Mouse (Mus musculus) gastrocnemius, postnatal 10 days (tissue): ENCODE data around the gene Tmem135. TPM values are rescaled to one million over a fixed set of nuclear protein-coding genes. Genes with fewer than 3 reads are reported as not detected.

Source experiments
- microRNA-seq, 2 experiments: library from miRNA; unstranded; fragments of <30 nt; microRNA quantifications; one replicate each; pipeline ENCODE4 v1.2.0; 2021
- total RNA-seq, 2 experiments: library from RNA; stranded (reverse); gene quantifications; 2 replicates each; pipeline ENCODE4 v1.2.3; 2021

Gene Tmem135
- total RNA-seq, 2 experiments from 2014 or later: 20.4 to 24.6 TPM

Small RNA genes within 50 kb of the gene (microRNA-seq; reads per million reads assigned to microRNA genes)
- 0 reads per million in 2 experiments for gene Gm22171
- gene Gm24659: 0 reads per million in 2 experiments

Other genes with a start within 250 kb of the Tmem135 start
- gene Fzd4, start 133 bp upstream of the Tmem135 start, total RNA-seq: 10 to 100 TPM; 36.5 to 37.7 TPM
- gene Prss23, start 123.0 kb upstream of the Tmem135 start, total RNA-seq: 10 to 100 TPM; 39.2 to 39.5 TPM
- 10 to 100 TPM; 79.9 to 88.9 TPM for gene Me3, start 228.2 kb upstream of the Tmem135 start, total RNA-seq